Mouse (Mus musculus) forebrain, embryonic 15.5 days (tissue): Measurements from ENCODE around the gene Col25a1. TPM values are rescaled to one million over a fixed set of nuclear protein-coding genes. Genes with fewer than 3 reads are reported as not detected.
A peak's percentile ranks its signal among the peaks of the same experiment; 100 is the strongest.

Experiments
- ATAC-seq: fragments of 200-750 bp; cut with Nextera tagmentation; replicated peaks from 2 replicates; pipeline ENCODE4 v1.8.0; 2017; ENCODE audit warnings: mild to moderate bottlenecking, moderate TSS enrichment, moderate library complexity
- H3K27ac ChIP-seq: fragments of 300-500 bp; sonication (generic); replicated peaks from 2 replicates; pipeline ENCODE4 v1.5.1; 2015; ENCODE audit warnings: mild to moderate bottlenecking, inconsistent platforms
- H3K27me3 ChIP-seq: fragments of 300-500 bp; sonication (generic); 2 replicates; pipeline ENCODE4 v1.6.1; 2015; ENCODE audit warnings: inconsistent platforms
- H3K36me3 ChIP-seq: fragments of 300-500 bp; sonication (generic); 2 replicates; pipeline ENCODE4 v1.6.1; 2015; ENCODE audit warnings: mild to moderate bottlenecking, inconsistent platforms
- H3K4me1 ChIP-seq: fragments of 300-500 bp; sonication (generic); 2 replicates; pipeline ENCODE4 v1.6.1; 2015; ENCODE audit warnings: inconsistent platforms
- H3K4me2 ChIP-seq: fragments of 300-500 bp; sonication (generic); replicated peaks from 2 replicates; pipeline ENCODE4 v1.6.1; 2015; ENCODE audit warnings: mild to moderate bottlenecking, inconsistent platforms
- H3K4me3 ChIP-seq: fragments of 300-500 bp; sonication (generic); 2 replicates; pipeline ENCODE4 v1.5.1; 2015; ENCODE audit warnings: mild to moderate bottlenecking, inconsistent platforms
- H3K9ac ChIP-seq: fragments of 300-500 bp; sonication (generic); replicated peaks from 2 replicates; pipeline ENCODE4 v1.6.1; 2015; ENCODE audit warnings: mild to moderate bottlenecking, inconsistent platforms
- H3K9me3 ChIP-seq: fragments of 300-500 bp; sonication (generic); 2 replicates; pipeline ENCODE4 v1.6.1; 2016; ENCODE audit warnings: inconsistent platforms
- WGBS: fragments of 180-500 bp; shearing (Covaris S2); methylation state at CpG from one replicate; pipeline ENCODE4 v1.1.7; 2015; ENCODE audit warnings: mixed read lengths; 5-methylcytosine and 5-hydroxymethylcytosine counted together
- polyA plus RNA-seq: library from polyadenylated mRNA; unstranded; fragments of >200 nt; fragmentation: Nextera tagmentation; extraction: Ambion mirVana; gene quantifications from 2 replicates; pipeline ENCODE4 v1.2.1, GENCODE M21; 2015

The Col25a1 gene
- polyA plus RNA-seq, 1 experiment from 2014 or later, result 3.8 TPM

DNA sequence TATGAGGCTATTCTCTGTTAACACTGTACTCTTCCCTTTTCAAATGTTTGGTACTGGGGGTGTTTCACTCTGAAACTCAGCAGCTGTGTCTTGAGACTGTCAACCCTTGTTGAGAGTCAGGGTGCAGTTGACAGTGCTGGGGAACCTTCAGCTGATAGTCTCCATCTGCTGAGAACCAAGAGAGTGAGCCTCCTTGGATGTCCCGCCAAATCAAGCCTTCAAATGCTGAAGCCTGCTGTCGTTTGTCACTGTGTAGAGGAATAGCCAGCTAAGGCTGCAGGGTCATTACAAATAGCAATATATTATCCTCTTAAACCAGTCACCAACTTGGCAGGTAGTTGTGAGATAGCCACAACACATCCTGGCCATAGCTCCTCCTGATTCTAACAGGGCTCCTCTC is 129.0 kb downstream of the Col25a1 start:
- WGBS, result 83% methylated on average over 2 of the region's 2 CpGs
- no peaks in the 10 kb centered on the region for H3K4me1 ChIP-seq
- no peak overlapping the region for H3K4me3 ChIP-seq
- no peak overlapping the region for H3K4me2 ChIP-seq
- H3K36me3 ChIP-seq, result no peaks in the 10 kb centered on the region
- ATAC-seq, result no peak
- no peaks in the 10 kb centered on the region for H3K27me3 ChIP-seq
- no peak overlapping the region for H3K27ac ChIP-seq
- H3K9ac ChIP-seq, result no peak overlapping the region
- no peaks in the 10 kb centered on the region for H3K9me3 ChIP-seq

DNA sequence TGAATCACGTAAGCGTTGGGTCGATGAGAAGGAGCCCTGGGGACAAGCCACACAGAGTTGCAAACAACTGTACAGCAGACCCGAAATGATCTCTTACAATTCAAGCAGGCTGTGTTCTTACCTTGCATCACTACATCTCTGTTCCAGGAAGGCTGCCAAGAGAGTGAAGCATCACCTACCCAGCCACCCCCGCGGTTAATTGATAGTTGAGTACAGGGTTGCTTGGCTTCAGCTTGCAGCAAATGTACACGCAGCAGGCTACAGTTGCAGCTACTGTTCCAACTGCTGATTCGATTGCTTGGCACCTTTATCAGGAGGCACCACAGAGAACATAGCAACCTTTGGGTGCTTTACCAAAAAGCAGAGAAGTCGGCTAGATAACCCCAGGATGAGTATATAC is 133.8 kb downstream of the Col25a1 start:
- no peaks in the 10 kb centered on the region for H3K4me1 ChIP-seq
- WGBS, result 82% methylated on average over 9 of the region's 9 CpGs
- no peaks in the 10 kb centered on the region for H3K27me3 ChIP-seq
- no peak overlapping the region for H3K4me3 ChIP-seq
- no peaks in the 10 kb centered on the region for H3K9me3 ChIP-seq
- no peak overlapping the region for H3K9ac ChIP-seq
- H3K4me2 ChIP-seq, result no peak overlapping the region
- H3K36me3 ChIP-seq, result no peaks in the 10 kb centered on the region
- no peak overlapping the region for H3K27ac ChIP-seq
- ATAC-seq, result no peak

DNA sequence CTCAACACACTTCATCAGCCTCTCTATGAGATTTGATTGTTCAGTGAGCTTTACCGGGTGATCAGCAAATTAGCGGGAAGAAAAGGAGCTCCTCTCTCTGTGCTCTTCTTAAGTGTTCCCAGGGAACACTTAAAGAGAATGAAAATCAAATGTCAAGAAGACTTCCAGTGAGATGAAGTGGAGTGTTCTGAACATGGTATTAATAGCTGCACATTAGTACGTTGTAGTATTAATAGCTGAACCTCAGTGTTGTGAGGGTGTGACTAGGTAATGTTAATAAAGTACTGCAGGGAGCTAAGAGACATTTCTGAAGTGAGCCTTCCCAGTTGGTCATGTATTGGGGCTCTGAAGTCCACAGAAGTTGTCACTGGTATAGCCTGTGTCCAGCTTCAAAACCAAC is 139.2 kb downstream of the Col25a1 start:
- 73% methylated on average over 3 of the region's 3 CpGs for WGBS
- H3K27me3 ChIP-seq, result no peaks in the 10 kb centered on the region
- H3K9ac ChIP-seq, result no peak overlapping the region
- H3K4me2 ChIP-seq, result no peak overlapping the region
- no peaks in the 10 kb centered on the region for H3K4me1 ChIP-seq
- 0 out of 2 replicates have a peak, but pooled peaks have one; percentile 29 for ATAC-seq
- H3K27ac ChIP-seq, result peak overlapping the region; percentile 54
- no peaks in the 10 kb centered on the region for H3K36me3 ChIP-seq
- no peaks in the 10 kb centered on the region for H3K9me3 ChIP-seq
- no peak overlapping the region for H3K4me3 ChIP-seq

DNA sequence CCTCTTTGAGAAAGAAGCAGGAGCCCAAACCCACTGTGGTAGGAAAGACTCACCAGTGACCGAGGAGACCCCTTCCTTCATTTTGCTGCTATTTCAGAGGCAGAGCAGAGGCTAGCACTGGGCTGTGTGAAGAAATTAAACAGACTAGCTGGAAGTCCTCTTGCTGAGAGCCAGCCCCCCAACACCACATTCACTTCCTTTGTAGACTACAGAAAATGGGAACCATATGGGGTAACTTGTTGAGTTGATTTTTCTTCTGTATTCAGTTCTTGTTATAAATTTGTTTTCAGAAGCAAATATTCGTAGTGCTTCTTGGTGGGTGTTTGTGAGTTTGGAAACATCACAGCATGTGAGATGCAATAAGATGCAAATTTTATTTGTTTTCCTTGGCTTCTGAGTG is 142.6 kb downstream of the Col25a1 start:
- no peak overlapping the region for H3K4me2 ChIP-seq
- no peaks in the 10 kb centered on the region for H3K36me3 ChIP-seq
- no peak for ATAC-seq
- no peak overlapping the region for H3K9ac ChIP-seq
- H3K9me3 ChIP-seq, result no peaks in the 10 kb centered on the region
- H3K4me3 ChIP-seq, result no peak overlapping the region
- no peaks in the 10 kb centered on the region for H3K27me3 ChIP-seq
- peaks cover 7% of the 10 kb centered on the region; the same call in 1 of the 2 replicates for H3K4me1 ChIP-seq
- WGBS, result 73% methylated on average over 2 of the region's 2 CpGs
- no peak overlapping the region for H3K27ac ChIP-seq

DNA sequence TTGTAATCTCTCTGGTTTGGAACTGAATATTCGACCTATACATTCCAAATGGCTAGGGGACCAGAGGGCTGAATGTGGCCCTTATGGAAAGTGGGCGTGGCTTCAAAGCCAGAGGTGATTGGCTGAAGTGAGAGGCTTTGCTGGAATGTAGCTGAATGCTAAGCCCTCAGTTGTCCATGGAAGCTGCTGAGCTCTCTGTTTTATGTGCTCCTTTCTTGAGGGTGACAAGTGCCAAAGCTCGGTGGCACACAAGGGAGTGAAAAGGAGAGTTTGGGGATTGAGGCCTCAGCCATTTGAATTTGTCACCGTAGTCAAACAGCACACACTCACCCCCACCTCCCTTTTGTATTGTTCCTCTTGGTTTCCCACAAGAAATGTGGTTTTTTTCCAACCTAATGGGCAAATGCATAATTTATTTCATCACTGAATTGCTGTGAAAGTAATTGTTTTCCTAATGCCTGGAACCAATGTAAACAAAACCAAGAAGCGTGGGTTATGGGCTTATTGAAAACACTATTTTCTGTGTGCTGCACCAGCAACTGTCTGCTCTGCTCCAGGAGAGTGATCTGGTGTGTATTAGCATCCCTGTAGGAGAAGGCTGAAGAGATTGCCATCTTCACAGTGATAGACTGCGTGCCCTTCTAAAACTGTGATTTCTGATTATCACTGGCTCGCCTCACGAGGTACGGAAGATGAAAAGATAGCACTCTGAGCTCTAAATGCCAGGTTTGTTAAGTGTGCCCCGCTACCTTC is 147.2 kb downstream of the Col25a1 start:
- no peak; the same call in 1 of the 2 replicates for ATAC-seq
- H3K27me3 ChIP-seq, result no peaks in the 10 kb centered on the region
- H3K4me2 ChIP-seq, result no peak overlapping the region
- 42% methylated on average over 10 of the region's 10 CpGs for WGBS
- H3K27ac ChIP-seq, result no peak overlapping the region
- H3K4me1 ChIP-seq, result peaks cover 15% of the 10 kb centered on the region; the same call in 1 of the 2 replicates
- no peak overlapping the region for H3K4me3 ChIP-seq
- H3K36me3 ChIP-seq, result no peaks in the 10 kb centered on the region
- H3K9me3 ChIP-seq, result no peaks in the 10 kb centered on the region
- no peak overlapping the region for H3K9ac ChIP-seq

DNA sequence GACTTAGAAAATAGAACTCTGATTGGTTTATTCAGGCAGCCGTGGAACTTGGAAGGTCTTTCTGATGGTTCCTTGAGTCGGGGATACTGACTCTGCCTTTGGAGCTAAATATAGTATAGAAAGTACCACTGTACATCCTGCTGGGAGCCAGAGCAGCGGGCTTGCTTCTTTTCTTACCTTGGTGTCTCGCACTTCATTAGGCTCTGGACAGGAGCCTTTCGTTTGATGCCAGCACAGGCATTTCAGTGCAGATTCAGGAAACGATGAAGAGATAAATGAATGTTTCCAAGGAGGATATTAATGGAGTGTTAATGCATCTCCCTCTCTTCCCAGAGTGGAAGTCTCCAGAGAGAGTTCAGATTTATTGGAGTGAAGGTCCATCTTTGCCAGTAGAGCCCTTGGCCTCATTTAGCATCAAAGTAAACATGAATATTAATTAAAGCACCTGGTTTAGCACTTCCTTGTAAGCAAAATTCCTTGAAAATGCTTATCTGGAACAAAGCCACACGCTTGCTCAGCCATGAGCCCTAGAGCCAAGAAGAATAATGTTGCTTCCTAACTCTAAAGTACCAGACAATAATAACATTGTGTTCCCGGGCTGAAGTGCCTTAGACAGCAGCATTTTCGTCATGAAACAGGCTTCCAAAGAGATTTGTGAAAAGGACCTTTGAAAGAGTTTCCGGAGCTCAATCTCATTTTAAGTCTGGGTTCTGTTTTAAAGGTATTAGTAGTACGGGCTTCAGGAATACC is 151.9 kb downstream of the Col25a1 start:
- Histone ChIP-seq H3K27ac (no peak overlapping the region), H3K9ac (no peak overlapping the region), H3K4me1 (peaks cover 21% of the 10 kb centered on the region; the same call in 1 of the 2 replicates), H3K4me2 (no peak overlapping the region), H3K4me3 (no peak overlapping the region), H3K36me3 (no peaks in the 10 kb centered on the region), H3K9me3 (no peaks in the 10 kb centered on the region), H3K27me3 (no peaks in the 10 kb centered on the region)
- no peak for ATAC-seq
- WGBS, result 24% methylated on average over 11 of the region's 11 CpGs

DNA sequence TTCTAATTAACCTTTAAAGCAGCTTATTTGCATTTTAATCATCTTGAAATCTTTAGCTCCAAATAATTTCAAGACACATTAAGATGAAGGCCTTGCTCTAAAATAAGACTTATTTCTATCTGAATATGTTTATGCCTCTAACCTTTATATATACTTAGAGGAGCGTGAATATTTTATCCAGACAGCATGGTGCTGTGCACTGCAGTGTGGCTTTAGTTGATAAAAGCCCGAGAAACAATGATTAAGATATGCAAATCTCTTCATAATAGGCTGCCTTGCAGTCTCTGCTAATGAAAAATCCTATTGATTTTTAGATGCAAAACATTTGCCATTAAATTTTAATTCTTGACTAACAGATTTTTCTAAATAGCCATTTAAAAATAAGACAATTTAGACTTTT is 156.8 kb downstream of the Col25a1 start:
- 12% methylated on average over 2 of the region's 2 CpGs for WGBS
- no peak overlapping the region for H3K27ac ChIP-seq

DNA sequence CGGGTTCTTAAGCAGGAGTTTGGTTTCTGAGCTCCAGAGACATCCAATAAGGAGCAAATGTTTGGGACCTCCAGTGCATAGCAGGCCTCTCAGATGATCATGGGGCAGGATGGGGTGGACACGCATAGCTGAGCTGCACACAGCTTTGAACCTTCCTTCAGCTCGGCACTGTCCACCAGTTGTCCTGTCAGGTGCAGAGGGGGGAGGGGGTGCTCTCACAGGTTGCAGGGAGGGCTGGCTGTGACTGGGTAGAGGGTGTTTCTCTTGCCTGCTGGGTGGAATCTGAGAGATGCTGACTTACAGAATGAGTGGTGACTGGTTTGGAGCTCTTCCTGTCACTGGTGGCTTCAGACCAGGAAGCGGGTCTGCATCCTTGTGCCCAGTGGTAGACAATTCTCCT is 157.5 kb downstream of the Col25a1 start:
- 47% methylated on average over 4 of the region's 4 CpGs for WGBS
- H3K4me2 ChIP-seq, result no peak overlapping the region
- H3K4me1 ChIP-seq, result peaks cover 29% of the 10 kb centered on the region
- H3K9ac ChIP-seq, result no peak overlapping the region
- H3K27ac ChIP-seq, result 0 out of 2 replicates have a peak overlapping the region, but pooled peaks have one; percentile 37
- no peaks in the 10 kb centered on the region for H3K36me3 ChIP-seq
- no peak overlapping the region for H3K4me3 ChIP-seq
- no peaks in the 10 kb centered on the region for H3K27me3 ChIP-seq
- no peaks in the 10 kb centered on the region for H3K9me3 ChIP-seq
- 0 out of 2 replicates have a peak, but pooled peaks have one; percentile 20 for ATAC-seq

More for the DNA sequence above, 156.8 kb downstream of the Col25a1 start:
- Histone ChIP-seq H3K36me3 (no peaks in the 10 kb centered on the region), H3K4me2 (no peak overlapping the region), H3K9me3 (no peaks in the 10 kb centered on the region), H3K27me3 (no peaks in the 10 kb centered on the region), H3K4me3 (no peak overlapping the region), H3K4me1 (peaks cover 34% of the 10 kb centered on the region), H3K9ac (no peak overlapping the region)
- no peak for ATAC-seq

DNA sequence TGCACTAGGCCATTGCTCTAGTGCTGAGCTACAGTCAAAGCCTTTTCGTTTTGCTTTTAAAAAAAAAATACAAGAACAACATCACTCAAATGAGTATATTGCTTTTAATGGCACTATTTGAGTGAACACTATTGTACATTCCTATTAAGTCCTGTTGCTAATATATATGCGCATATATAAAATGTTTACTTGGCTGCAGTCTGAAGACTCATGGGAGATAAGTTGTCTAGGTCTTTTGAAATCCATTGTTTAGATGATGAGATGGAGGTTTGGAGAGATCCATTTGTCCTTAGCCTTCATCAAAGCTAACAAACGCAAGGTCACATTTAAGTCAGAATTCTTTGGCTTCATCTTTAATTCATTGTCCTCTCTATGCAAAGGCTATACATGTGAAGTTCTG is 157.9 kb downstream of the Col25a1 start:
- ATAC-seq, result no peak
- Histone ChIP-seq H3K4me1 (peaks cover 25% of the 10 kb centered on the region), H3K9ac (no peak overlapping the region), H3K27me3 (no peaks in the 10 kb centered on the region), H3K9me3 (no peaks in the 10 kb centered on the region), H3K4me2 (no peak overlapping the region), H3K4me3 (no peak overlapping the region), H3K27ac (no peak overlapping the region), H3K36me3 (no peaks in the 10 kb centered on the region)
- WGBS, result 44% methylated on average over 3 of the region's 3 CpGs

DNA sequence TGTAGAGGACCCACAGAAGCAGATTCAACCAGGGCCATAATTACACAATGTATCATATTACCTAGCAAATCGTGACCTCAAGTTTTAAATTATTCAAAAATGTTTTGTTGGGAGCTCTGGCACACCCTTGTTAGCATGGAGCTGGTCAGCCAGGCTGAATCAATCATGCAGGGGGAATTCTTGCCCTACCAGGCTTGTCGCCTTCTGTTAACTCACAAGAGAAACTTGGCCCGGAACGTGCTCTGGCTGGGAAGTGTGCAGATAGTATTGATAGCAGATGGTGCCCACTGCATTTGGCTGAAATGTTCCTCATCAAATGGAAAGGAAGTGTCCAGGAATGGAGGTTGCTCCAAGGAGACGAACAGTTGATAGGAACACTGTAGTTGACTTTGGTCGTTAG is 158.9 kb downstream of the Col25a1 start:
- H3K27ac ChIP-seq, result no peak overlapping the region; the same call in 1 of the 2 replicates
- H3K36me3 ChIP-seq, result no peaks in the 10 kb centered on the region
- H3K4me3 ChIP-seq, result no peak overlapping the region
- ATAC-seq, result peak; percentile 69
- H3K27me3 ChIP-seq, result no peaks in the 10 kb centered on the region
- H3K4me2 ChIP-seq, result no peak overlapping the region
- no peaks in the 10 kb centered on the region for H3K9me3 ChIP-seq
- H3K9ac ChIP-seq, result no peak overlapping the region
- WGBS, result 52% methylated on average over 6 of the region's 6 CpGs
- H3K4me1 ChIP-seq, result peaks cover 25% of the 10 kb centered on the region

DNA sequence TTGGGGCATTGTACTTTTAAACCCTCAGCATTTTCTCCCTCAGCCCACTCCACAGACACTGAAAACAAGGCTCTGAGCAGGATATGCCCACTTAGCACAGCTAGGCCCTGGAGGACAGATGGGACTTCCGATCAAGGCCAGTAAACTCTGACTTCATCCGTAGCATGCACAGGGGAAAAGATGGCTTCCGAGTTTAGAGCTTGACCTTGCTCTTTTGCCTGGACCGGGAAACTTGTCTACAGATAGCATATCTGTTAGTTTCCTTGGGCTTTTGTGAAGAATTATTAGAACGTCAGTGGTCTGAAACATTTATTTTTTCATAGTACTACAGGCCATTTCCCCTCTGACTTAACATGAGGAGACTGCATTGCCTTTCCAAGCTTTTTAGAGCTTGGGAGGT is 159.4 kb downstream of the Col25a1 start:
- no peak overlapping the region for H3K9ac ChIP-seq
- ATAC-seq, result no peak
- no peaks in the 10 kb centered on the region for H3K36me3 ChIP-seq
- 92% methylated on average over 5 of the region's 5 CpGs for WGBS
- no peaks in the 10 kb centered on the region for H3K9me3 ChIP-seq
- no peak overlapping the region; the same call in 1 of the 2 replicates for H3K27ac ChIP-seq
- no peaks in the 10 kb centered on the region for H3K27me3 ChIP-seq
- no peak overlapping the region for H3K4me2 ChIP-seq
- H3K4me3 ChIP-seq, result no peak overlapping the region
- peaks cover 25% of the 10 kb centered on the region for H3K4me1 ChIP-seq

DNA sequence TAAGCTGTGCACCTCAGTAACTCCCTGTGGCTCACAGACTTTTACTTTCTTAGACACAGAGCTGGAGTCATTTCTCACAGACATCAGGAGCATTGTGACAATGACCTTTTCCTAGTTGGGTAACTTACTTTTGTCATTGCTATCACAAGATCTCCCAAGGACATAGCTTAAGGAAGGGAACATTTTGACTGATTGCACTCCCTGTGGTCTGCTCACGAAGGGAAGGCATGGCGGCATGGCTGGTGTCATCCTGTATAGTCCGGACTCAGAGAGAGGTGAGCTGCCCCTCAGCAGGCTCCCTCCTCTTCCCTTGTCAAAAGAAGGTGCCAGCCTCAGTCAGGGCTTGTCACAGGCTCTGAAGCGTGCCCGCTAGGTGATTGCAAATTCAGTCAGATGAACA is 160.6 kb downstream of the Col25a1 start:
- Histone ChIP-seq H3K4me3 (no peak overlapping the region), H3K36me3 (no peaks in the 10 kb centered on the region), H3K4me1 (peaks cover 25% of the 10 kb centered on the region), H3K27me3 (no peaks in the 10 kb centered on the region), H3K9me3 (no peaks in the 10 kb centered on the region), H3K27ac (no peak overlapping the region), H3K4me2 (no peak overlapping the region), H3K9ac (no peak overlapping the region)
- 88% methylated on average over 5 of the region's 5 CpGs for WGBS
- ATAC-seq, result no peak
